Mouse (Mus musculus): ENCODE results near the gene Agap1.

- TF ChIP-seq CTCF (IDR thresholded peaks at IDR 0.05; ENCODE audit: borderline replicate concordance, control insufficient read depth, extremely low read depth, insufficient read depth, low read length, poor library complexity), result no peak
- TF ChIP-seq POLR2A (IDR thresholded peaks at IDR 0.05; ENCODE audit: control insufficient read depth, extremely low read depth, insufficient read depth, low read length, poor library complexity), result no peak
Observed at GRCm38 (mm10) chr1:89692420-89692819, 237.8 kb downstream of the Agap1 start.

Measured in thymus, adult 2 months (tissue).